Mouse (Mus musculus) lung, postnatal 0 days (tissue): ENCODE measurements around the gene Zfp787. TPM values are rescaled to one million over a fixed set of nuclear protein-coding genes. Genes with fewer than 3 reads are reported as not detected.
"Not testable (repeated sequence)": the region's sequence is repeated elsewhere in the genome, so short reads cannot be mapped to it uniquely, and the experiment has no call there.

ENCODE experiments used
- ATAC-seq: fragments of 200-750 bp; cut with Nextera tagmentation; 2 replicates; pipeline ENCODE4 v1.8.0; 2017; ENCODE audit warnings: moderate library complexity
- DNase-seq: peaks from one replicate; pipeline ENCODE4 v3.0.0-alpha.2; 2016; ENCODE audit warnings: low spot score
- H3K27ac ChIP-seq: fragments of 300-500 bp; sonication (generic); 2 replicates; pipeline ENCODE4 v1.5.1; 2014; ENCODE audit warnings: antibody characterized with exemption, mild to moderate bottlenecking, low read length, mixed read lengths
- H3K27me3 ChIP-seq: fragments of 300-500 bp; sonication (generic); replicated peaks from 2 replicates; pipeline ENCODE4 v1.6.1; 2014; ENCODE audit warnings: low read length, mixed read lengths; ENCODE audit not compliant: insufficient read depth
- H3K36me3 ChIP-seq: fragments of 300-500 bp; sonication (generic); 2 replicates; pipeline ENCODE4 v1.6.1; 2014; ENCODE audit warnings: low read length, mixed read lengths; ENCODE audit not compliant: insufficient read depth
- H3K4me1 ChIP-seq: fragments of 300-500 bp; sonication (generic); 2 replicates; pipeline ENCODE4 v1.6.1; 2014; ENCODE audit warnings: antibody characterized with exemption, low read depth, low read length, mixed read lengths; ENCODE audit not compliant: insufficient read depth
- H3K4me2 ChIP-seq: fragments of 300-500 bp; sonication (generic); replicated peaks from 2 replicates; pipeline ENCODE4 v1.6.1; 2014; ENCODE audit warnings: low read depth, mild to moderate bottlenecking, low read length, moderate library complexity, mixed read lengths
- H3K4me3 ChIP-seq: fragments of 300-500 bp; sonication (generic); 2 replicates; pipeline ENCODE4 v1.5.1; 2014; ENCODE audit warnings: low read depth, low read length
- H3K9ac ChIP-seq: fragments of 300-500 bp; sonication (generic); replicated peaks from 2 replicates; pipeline ENCODE4 v1.6.1; 2014; ENCODE audit warnings: low read depth, mild to moderate bottlenecking
- H3K9me3 ChIP-seq: fragments of 300-500 bp; sonication (generic); 2 replicates; pipeline ENCODE4 v1.6.1; 2016; ENCODE audit warnings: low read length, mixed read lengths
- CTCF ChIP-seq: IDR thresholded peaks from 2 replicates; pipeline ENCODE4 v1.5.1; 2016; ENCODE audit warnings: antibody characterized with exemption, mild to moderate bottlenecking
- EP300 ChIP-seq: IDR thresholded peaks from 2 replicates; pipeline ENCODE4 v1.6.1; 2016; ENCODE audit warnings: antibody characterized with exemption, mild to moderate bottlenecking, control low read depth
- WGBS: fragments of 180-500 bp; shearing (Covaris S2); extraction: QIAGEN DNeasy Blood & Tissue Kit; methylation state at CpG from one replicate; pipeline ENCODE4 v1.1.7; 2014; 5-methylcytosine and 5-hydroxymethylcytosine counted together
- polyA plus RNA-seq: library from polyadenylated mRNA; unstranded; fragments of >200 nt; fragmentation: Nextera tagmentation; extraction: Ambion mirVana; gene quantifications from 2 replicates; pipeline ENCODE4 v1.2.1, GENCODE M21; 2015

The Zfp787 gene
- polyA plus RNA-seq, 1 experiment from 2014 or later: 47.4 TPM

DNA sequence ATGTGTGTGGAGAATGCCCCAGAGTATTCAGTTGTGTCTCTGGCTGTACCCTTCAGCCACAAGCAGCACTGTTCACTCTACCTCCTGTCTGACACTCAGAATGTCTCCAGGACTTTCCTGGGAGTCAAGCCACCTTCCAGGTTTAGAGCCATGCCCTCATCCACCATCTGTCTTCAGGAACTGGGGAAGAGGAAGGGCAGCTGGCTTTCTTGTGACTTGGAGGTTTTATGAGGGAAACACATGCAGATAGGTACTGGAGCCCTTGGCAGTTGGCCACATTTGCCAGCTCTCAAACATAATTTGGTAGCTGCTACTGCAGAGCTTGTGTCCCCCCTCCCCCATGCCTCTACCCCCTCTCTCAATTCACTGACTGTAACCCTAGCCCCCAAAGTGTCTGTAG is 23.2 kb upstream of the Zfp787 start:
- Histone ChIP-seq H3K4me3 (no peak overlapping the region), H3K9me3 (no peaks in the 10 kb centered on the region), H3K27ac (no peak overlapping the region), H3K4me2 (no peak overlapping the region), H3K27me3 (no peaks in the 10 kb centered on the region), H3K9ac (no peak overlapping the region), H3K4me1 (no peaks in the 10 kb centered on the region), H3K36me3 (no peaks in the 10 kb centered on the region)
- no peak for TF ChIP-seq EP300
- TF ChIP-seq CTCF: no peak
- ATAC-seq (no peak), DNase-seq (no peak)

- H3K9me3 ChIP-seq, H3K4me1 ChIP-seq, H3K27ac ChIP-seq, H3K4me3 ChIP-seq, DNase-seq, H3K4me2 ChIP-seq, H3K27me3 ChIP-seq, ATAC-seq, H3K9ac ChIP-seq, H3K36me3 ChIP-seq: not testable (repeated sequence)
- WGBS: 60% methylated on average over 9 of the region's 9 CpGs
- peak; percentile 44 for TF ChIP-seq CTCF
Measured at GRCm38 (mm10) chr7:6174365-6174987, 18.7 kb upstream of the Zfp787 start.

DNA sequence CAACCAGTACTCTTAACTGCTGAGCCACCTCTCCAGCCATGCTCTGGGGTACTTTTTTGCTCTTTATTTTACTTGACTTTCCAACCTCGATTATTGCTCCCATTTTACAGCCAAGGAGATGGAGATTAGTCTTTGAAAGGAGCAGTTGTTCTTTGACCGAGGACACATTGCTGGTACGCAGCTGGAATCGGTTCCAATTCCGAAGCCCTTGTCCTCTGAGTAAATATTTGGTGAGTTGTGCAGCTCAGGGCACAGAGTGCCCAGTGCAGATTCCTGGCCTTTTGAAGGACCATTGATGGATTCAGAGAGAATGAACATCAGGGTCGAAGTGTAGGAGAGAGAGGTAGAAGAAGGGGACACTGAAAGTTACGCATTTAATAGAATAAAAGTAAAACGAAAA is 18.1 kb upstream of the Zfp787 start:
- 60% methylated on average over 8 of the region's 8 CpGs for WGBS
- ATAC-seq: no peak
- TF ChIP-seq EP300 (no peak), CTCF (no peak)
- Histone ChIP-seq H3K4me1 (no peaks in the 10 kb centered on the region; the same call in 1 of the 2 replicates), H3K4me3 (no peak overlapping the region), H3K4me2 (0 out of 2 replicates have a peak overlapping the region, but pooled peaks have one; percentile 11), H3K27me3 (no peaks in the 10 kb centered on the region), H3K9me3 (no peaks in the 10 kb centered on the region), H3K27ac (no peak overlapping the region), H3K36me3 (no peaks in the 10 kb centered on the region), H3K9ac (no peak overlapping the region)
- DNase-seq: no peak

GRCm38 (mm10) chr7:6172674-6173244 is 17.0 kb upstream of the Zfp787 start:
- DNase-seq: peak; percentile 43
- peak; percentile 14 for ATAC-seq
- H3K4me2 ChIP-seq: peak overlapping the region; percentile 84
- H3K4me1 ChIP-seq: no peaks in the 10 kb centered on the region; the same call in 1 of the 2 replicates
- no peaks in the 10 kb centered on the region for H3K36me3 ChIP-seq
- no peaks in the 10 kb centered on the region for H3K27me3 ChIP-seq
- peak overlapping the region; percentile 32 for H3K9ac ChIP-seq
- peak overlapping the region; percentile 60 for H3K4me3 ChIP-seq
- TF ChIP-seq EP300: no peak
- TF ChIP-seq CTCF: no peak
- peak overlapping the region; percentile 58 for H3K27ac ChIP-seq
- 1% methylated on average over 25 of the region's 28 CpGs for WGBS
- no peaks in the 10 kb centered on the region for H3K9me3 ChIP-seq

DNA sequence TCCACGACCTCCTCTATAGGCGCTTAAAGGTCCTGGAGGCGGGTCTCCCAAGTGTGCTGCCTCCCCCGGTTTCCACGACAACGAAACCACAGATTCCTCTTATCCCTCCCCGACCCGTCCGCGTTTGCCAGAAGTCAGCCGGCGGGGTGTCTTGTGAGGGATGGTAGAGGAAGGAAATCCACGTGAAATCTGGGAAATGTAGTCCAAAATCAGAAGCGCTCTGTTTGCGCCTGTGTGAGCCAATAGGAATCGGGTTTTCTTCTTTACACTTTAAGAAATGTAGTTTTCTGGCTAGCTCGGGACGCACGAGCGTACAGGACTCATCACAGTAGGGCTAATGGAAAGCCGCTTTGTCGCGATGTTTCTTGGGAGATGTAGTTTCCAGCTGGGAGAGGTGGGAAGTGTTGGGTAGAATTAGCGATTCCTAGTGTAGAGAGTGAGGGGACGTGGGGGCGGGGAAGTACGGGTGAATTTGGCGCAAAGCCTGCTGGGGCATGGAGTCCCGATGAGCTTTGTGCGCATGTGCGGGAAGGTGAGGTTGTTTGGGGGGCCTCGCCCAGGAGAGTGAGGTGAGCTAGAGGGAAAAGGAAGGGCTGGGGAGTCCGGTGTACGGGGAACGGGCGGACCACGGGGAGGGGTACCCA is 16.3 kb upstream of the Zfp787 start, which contains the start of gene Zfp444:
Gene Zfp444, plus strand, starts transcription at position 221 of the 644 bp plus-strand sequence.
- peak within 1 kb of the TSS; percentile 81 for H3K27ac ChIP-seq
- 1% methylated on average over 37 of the region's 37 CpGs for WGBS
- no peaks in the 10 kb centered on the region for H3K9me3 ChIP-seq
- no peaks in the 10 kb centered on the region; the same call in 1 of the 2 replicates for H3K4me1 ChIP-seq
- H3K4me3 ChIP-seq: peak within 1 kb of the TSS; percentile 60
- peak within 1 kb of the TSS; percentile 84 for H3K4me2 ChIP-seq
- H3K36me3 ChIP-seq: no peaks in the 10 kb centered on the region
- H3K9ac ChIP-seq: peak within 1 kb of the TSS; percentile 37
- peak; percentile 99 for DNase-seq
- no peaks in the 10 kb centered on the region for H3K27me3 ChIP-seq
- peak; percentile 94 for ATAC-seq
- TF ChIP-seq EP300 (peak; percentile 60), CTCF (no peak)

GRCm38 (mm10) chr7:6171444-6172005 is 15.7 kb upstream of the Zfp787 start:
- Histone ChIP-seq H3K9me3 (no peaks in the 10 kb centered on the region), H3K27ac (peak overlapping the region; percentile 81), H3K27me3 (no peaks in the 10 kb centered on the region), H3K36me3 (no peaks in the 10 kb centered on the region), H3K4me1 (no peaks in the 10 kb centered on the region; the same call in 1 of the 2 replicates), H3K9ac (peak overlapping the region; percentile 37; the same call in 1 of the 2 replicates), H3K4me3 (peak overlapping the region; percentile 60), H3K4me2 (peak overlapping the region; percentile 84)
- ATAC-seq: peak; percentile 67
- TF ChIP-seq CTCF: peak; percentile 78
- TF ChIP-seq EP300: no peak
- WGBS: under 1% methylated on average over 24 of the region's 24 CpGs
- DNase-seq: peak; percentile 84
